Mouse (Mus musculus): ENCODE measurements around the gene Creb3l2.
"Not testable (repeated sequence)": the region's sequence is repeated elsewhere in the genome, so short reads cannot be mapped to it uniquely, and the experiment has no call there.

The Creb3l2 gene

GRCm38 (mm10) chr6:37407876-37408275, 34.1 kb downstream of the Creb3l2 start:
- DNase-seq = no peak

- DNase-seq = no peak
These were observed 35.0 kb downstream of the Creb3l2 start for GRCm38 (mm10) chr6:37406903-37407302.

GRCm38 (mm10) chr6:37406018-37406417, 35.9 kb downstream of the Creb3l2 start:
- no peak for DNase-seq

- no peak for DNase-seq
These were observed 37.6 kb downstream of the Creb3l2 start for GRCm38 (mm10) chr6:37404325-37404724.

GRCm38 (mm10) chr6:37401928-37402327, 40.0 kb downstream of the Creb3l2 start:
- no peak for DNase-seq

GRCm38 (mm10) chr6:37400866-37401525, 41.0 kb downstream of the Creb3l2 start:
- no peak for DNase-seq

- DNase-seq = no peak
These were observed 41.8 kb downstream of the Creb3l2 start for GRCm38 (mm10) chr6:37400167-37400566.

- peak in 1 of 2 experiments; percentile 57 for DNase-seq
These were observed 43.0 kb downstream of the Creb3l2 start for GRCm38 (mm10) chr6:37398943-37399342.

GRCm38 (mm10) chr6:37397973-37398372, 44.0 kb downstream of the Creb3l2 start:
- no peak for DNase-seq

- DNase-seq = no peak
These were observed 44.7 kb downstream of the Creb3l2 start for GRCm38 (mm10) chr6:37397254-37397653.

GRCm38 (mm10) chr6:37396127-37396526, 45.8 kb downstream of the Creb3l2 start:
- no peak for DNase-seq

- no peak for DNase-seq
These were observed 48.7 kb downstream of the Creb3l2 start for GRCm38 (mm10) chr6:37393263-37393662.

- no peak for DNase-seq
These were observed 49.7 kb downstream of the Creb3l2 start for GRCm38 (mm10) chr6:37392262-37392661.

GRCm38 (mm10) chr6:37391313-37391712, 50.6 kb downstream of the Creb3l2 start:
- peak in 1 of 2 experiments; percentile 51 for DNase-seq

GRCm38 (mm10) chr6:37388960-37389359, 53.0 kb downstream of the Creb3l2 start:
- peak in 1 of 2 experiments; percentile 43 for DNase-seq

- no peak for DNase-seq
These were observed 53.4 kb downstream of the Creb3l2 start for GRCm38 (mm10) chr6:37388501-37388900.

GRCm38 (mm10) chr6:37387281-37387680, 54.7 kb downstream of the Creb3l2 start:
- DNase-seq = no peak

GRCm38 (mm10) chr6:37385602-37386285, 56.2 kb downstream of the Creb3l2 start:
- DNase-seq = no peak

- DNase-seq = no peak
These were observed 59.2 kb downstream of the Creb3l2 start for GRCm38 (mm10) chr6:37382761-37383160.

- no peak for DNase-seq
These were observed 63.9 kb downstream of the Creb3l2 start for GRCm38 (mm10) chr6:37377836-37378580.

- DNase-seq = not testable (repeated sequence)
These were observed 64.6 kb downstream of the Creb3l2 start for GRCm38 (mm10) chr6:37377387-37377786.

- DNase-seq = no peak
These were observed 66.5 kb downstream of the Creb3l2 start for GRCm38 (mm10) chr6:37375452-37375851.

- DNase-seq = peak; percentile 29 to 43
These were observed 70.6 kb downstream of the Creb3l2 start for GRCm38 (mm10) chr6:37371341-37371740.

- DNase-seq = no peak
These were observed 71.4 kb downstream of the Creb3l2 start for GRCm38 (mm10) chr6:37370566-37370965.

All from lung, adult 18-20 months (tissue).